Mouse (Mus musculus) embryonic stem cell, embryonic (primary cell): ENCODE measurements around the gene Vamp8.

Source experiments
- CTCF ChIA-PET, 4 experiments: fragments of 300-600 bp in 2 of 4; fragments of 350-600 bp in 2 of 4; sonication (Branson Sonifier 250); formaldehyde crosslinking; loops; one replicate each; lab custom pipeline; 2022; ENCODE audit warnings: inconsistent platforms in 2 of 4; lab: Charles Lee
- POLR2A ChIA-PET, 4 experiments: fragments of 300-600 bp in 2 of 4; fragments of 350-600 bp in 2 of 4; sonication (Branson Sonifier 250); formaldehyde crosslinking; loops; one replicate each; lab custom pipeline; 2022; ENCODE audit warnings: antibody characterized with exemption in 4 of 4, inconsistent platforms in 1 of 4; lab: Charles Lee

Vamp8 gene

GRCm38 (mm10) chr6:72387816-72388215, 2.7 kb downstream of the Vamp8 start:
- ChIA-PET POLR2A (interaction anchor here in 1 of 4 experiments (1.1 kb wide), 2 partner anchors 12 to 24 kb away, joined by 3 to 4 read pairs; no protein-coding TSS in a partner anchor), CTCF (interaction anchor here in 2 of 4 experiments (0.6 to 1.1 kb wide), 3 partner anchors 26 to 147 kb away, joined by 3 to 4 read pairs (median 4); partner anchors contain the start of genes Ggcx (in 1 of the 2) and Tmem150a (in 1 of the 2))

DNA sequence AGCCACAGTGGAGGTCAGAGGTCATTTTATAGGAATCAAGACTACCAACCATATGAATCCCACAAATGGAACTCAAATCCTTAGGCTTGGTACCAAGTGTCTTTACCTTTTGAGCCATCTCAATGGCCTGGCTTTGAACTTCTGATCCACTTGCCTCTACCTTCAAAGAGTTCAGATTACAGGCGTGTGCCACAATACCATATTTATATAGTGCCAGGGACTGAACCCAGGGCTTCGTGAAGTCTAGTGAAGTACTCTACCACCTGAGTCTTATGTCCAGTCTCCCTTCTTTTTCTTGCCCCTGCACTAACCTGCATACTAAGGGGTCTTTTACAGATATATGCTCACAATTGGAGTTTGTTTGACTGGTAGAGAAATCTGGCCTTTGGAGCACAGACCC, 3.9 kb downstream of the Vamp8 start:
- CTCF ChIA-PET, result interaction anchor here in 1 of 4 experiments (0.6 kb wide), 1 partner anchor 200 kb away, joined by 3 read pairs; no protein-coding TSS in a partner anchor
- POLR2A ChIA-PET, result no interaction called here

DNA sequence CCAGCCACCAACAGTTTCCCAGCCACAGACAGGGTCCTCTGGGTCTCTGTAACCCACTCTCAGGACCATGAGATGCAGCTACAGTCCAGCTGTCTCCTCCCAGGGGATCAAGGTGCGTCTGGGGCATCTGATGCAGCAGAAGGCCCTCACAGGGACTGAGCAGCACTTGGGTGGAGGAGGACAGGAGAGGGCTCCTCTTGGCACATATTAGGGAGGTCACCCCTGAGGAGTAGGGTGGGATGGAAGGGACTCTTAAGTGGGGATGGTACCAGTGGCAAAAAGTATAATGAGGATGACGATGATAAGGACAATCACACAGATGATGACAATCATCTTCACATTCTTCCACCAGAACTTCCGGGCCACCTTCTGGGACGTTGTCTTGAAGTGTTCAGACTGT, 5.2 kb downstream of the Vamp8 start:
- POLR2A ChIA-PET, result interaction anchor here in 2 of 4 experiments (0.6 to 1.0 kb wide), 4 partner anchors 21 to 517 kb away, joined by 3 to 4 read pairs (median 3); no protein-coding TSS in a partner anchor
- CTCF ChIA-PET, result no interaction called here

DNA sequence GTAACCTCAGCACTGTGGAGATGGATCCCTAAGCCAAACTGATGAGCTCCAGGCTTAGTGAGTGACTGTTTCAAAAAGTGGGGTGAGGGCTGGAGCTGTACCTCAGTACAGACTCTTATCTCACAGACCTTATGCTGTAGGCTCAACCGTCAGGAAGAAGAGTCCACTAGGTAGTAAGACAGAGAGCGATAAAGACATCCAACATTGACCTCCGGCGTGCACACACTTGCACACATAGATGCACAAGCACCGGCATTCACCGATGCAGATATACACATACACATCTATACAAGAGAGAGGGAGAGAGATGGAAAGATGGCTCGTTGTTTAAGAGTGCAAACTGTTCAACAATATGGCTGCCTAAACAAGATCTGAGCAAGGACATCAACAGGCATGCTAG, 6.6 kb downstream of the Vamp8 start:
- CTCF ChIA-PET, result no interaction called here

DNA sequence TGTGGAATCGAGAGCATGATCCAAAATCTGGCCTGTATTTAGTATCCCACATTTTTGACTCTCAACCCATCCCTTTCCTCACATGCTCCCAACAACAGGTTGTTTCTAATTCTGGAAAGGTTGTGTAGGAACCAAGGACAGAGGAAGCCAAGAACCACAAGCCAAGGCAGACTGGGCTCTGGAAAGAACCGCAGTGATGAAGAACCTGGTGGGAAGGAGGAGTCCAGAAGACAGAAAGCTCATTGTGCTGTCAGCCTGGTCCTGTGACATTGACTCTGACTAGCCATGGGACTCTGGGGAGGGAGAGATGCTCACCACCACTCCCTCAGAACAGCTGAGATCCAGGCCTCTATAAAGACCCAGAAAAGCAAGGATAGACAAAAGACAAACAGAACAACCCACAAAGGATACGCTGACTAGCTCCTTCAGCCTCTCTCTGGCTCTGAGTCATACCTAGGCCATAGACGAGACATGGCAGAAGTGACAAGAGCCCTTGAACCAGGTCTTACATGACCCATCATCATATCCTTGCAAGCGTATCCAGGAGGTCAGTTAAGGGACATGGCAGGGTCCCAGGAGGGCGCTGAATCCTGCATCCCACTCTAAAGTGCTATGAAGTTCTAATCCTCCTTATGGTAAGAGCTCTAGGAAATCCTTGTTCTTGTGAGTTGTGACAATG, 7.2 kb downstream of the Vamp8 start:
- ChIA-PET POLR2A (interaction anchor here (0.6 to 3.3 kb wide), 6 partner anchors 9 to 154 kb away, joined by 3 to 12 read pairs (median 4); partner anchors contain the start of gene Ggcx (in 1 of the 4)), CTCF (no interaction called here)

More for the DNA sequence above, 6.6 kb downstream of the Vamp8 start:
- POLR2A ChIA-PET, result interaction anchor here in 2 of 4 experiments (0.6 to 1.6 kb wide), 2 partner anchors 26 to 153 kb away, joined by 3 read pairs; no protein-coding TSS in a partner anchor

DNA sequence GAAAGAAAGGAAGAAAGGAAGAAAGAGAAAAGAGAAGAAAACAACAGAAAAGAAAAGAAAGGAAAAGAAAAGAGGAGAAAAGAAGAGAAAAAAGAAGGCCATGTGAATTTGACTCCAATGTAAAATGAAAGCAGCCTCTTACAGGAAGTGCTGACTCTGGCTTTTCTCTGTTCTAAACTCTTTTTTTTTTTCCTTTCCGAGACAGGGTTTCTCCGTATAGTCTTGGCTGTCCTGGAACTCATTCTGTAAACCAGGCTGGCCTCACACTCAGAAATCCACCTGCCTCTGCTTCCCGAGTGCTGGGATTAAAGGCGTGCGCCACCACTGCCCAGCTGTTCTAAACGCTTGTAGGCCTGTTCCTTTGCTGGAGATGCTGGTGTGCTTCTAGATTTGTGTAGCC, 8.0 kb downstream of the Vamp8 start:
- CTCF ChIA-PET, result interaction anchor here in 2 of 4 experiments (0.7 to 4.5 kb wide), 2 partner anchors 7 to 637 kb away, joined by 10 to 21 read pairs; partner anchors contain the start of gene Vamp8 (in 1 of the 2)
- POLR2A ChIA-PET, result interaction anchor here in 3 of 4 experiments (0.6 to 3.3 kb wide), 6 partner anchors 8 to 58 kb away, joined by 3 to 12 read pairs (median 4); partner anchors contain the start of gene Ggcx (in 2 of the 3)

DNA sequence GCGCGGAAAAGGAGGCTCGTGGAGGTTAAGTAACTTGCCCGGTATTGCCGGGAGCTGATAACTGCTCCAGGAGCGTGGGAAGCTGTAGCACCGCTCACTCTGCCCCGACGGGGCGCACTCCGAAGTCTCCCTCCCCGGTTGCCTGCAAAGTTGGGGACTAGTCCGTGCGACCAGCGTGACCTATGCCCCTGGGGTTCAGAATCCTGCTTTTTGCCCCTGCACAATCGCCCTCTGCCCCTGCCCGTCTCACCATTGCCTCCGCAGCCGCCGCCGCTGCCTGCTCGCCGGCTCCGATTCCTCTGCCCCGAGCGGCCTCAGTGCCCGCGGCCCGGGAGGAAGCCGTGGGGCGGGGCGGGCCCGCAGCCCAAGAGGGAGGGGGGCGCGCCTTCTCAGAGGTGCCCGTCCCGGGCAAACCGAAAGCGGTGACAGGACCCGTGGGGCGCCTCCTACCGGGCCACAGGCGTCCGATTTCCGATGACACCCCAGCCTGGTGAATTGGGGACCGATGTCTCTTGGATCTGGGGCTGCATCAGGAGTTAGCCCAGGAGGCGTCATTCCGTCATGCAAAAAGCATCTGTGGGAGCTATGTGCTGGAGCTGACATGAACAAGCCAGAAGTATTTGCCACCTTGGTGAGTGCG, 10.3 kb downstream of the Vamp8 start, which contains the start of gene Vamp5:
TSS of gene Vamp5 (minus strand) at position 338 of the 640 bp plus-strand sequence.
- ChIA-PET POLR2A (interaction anchor here in 3 of 4 experiments (0.6 to 3.8 kb wide), 19 partner anchors 10 to 172 kb away, joined by 3 to 18 read pairs (median 5); partner anchors contain the start of genes Mat2a (in 2 of the 3), Vamp8 (in 2 of the 3), Ggcx (in 1 of the 3) and Tmem150a (in 1 of the 3)), CTCF (interaction anchor here (0.8 to 4.5 kb wide), 16 partner anchors 9 to 154 kb away, joined by 3 to 21 read pairs (median 4); partner anchors contain the start of genes Vamp8 (in 3 of the 4), Ggcx (in 1 of the 4) and Tmem150a (in 1 of the 4))

GRCm38 (mm10) chr6:72379377-72380130, 10.9 kb downstream of the Vamp8 start:
- ChIA-PET CTCF (interaction anchor here (0.8 to 4.5 kb wide), 14 partner anchors 9 to 155 kb away, joined by 3 to 21 read pairs (median 4); partner anchors contain the start of genes Vamp8 (in 3 of the 4) and Ggcx (in 1 of the 4)), POLR2A (interaction anchor here in 3 of 4 experiments (1.0 to 3.8 kb wide), 19 partner anchors 9 to 219 kb away, joined by 3 to 18 read pairs (median 5); partner anchors contain the start of genes Vamp8 (in 3 of the 3), Mat2a (in 2 of the 3), Elmod3 (in 1 of the 3) and Ggcx (in 1 of the 3))

DNA sequence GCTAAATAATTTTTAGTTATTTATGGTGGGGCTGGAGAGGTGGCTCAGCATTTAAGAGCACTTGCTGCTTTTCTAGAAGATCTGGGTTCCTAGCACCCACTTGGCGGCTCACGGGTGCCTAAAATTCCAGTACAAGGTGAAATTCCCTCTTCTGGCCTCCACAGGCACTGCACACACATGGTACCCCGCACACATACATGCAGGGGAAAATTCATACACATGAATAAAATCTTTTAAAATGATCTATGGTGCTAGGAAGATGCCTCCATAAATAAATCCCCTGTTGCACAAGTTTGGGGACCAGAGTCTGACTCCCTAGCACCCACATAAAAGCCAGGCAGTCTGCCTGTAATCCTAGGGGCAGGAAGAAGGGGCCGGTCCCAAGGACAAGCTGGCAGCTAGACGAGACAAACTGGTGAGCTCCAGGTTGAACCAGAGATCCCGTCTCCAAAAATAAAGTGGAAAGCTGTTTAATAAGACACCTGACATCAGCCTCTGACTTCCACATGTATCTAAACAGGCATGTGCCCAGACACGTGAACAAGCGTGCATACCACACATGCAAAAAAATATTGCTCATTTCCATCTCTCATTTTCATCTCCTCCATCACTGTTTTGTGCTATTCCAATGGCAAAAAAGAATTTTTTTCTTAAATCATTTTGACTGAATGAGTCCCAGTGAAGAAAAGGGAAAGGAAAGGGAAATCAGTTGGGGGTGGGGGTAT, 11.8 kb downstream of the Vamp8 start:
- ChIA-PET POLR2A (interaction anchor here in 2 of 4 experiments (1.0 to 3.8 kb wide), 11 partner anchors 8 to 220 kb away, joined by 3 to 18 read pairs (median 9); partner anchors contain the start of genes Vamp8 (in 2 of the 2), Elmod3 (in 1 of the 2), Ggcx (in 1 of the 2) and Mat2a (in 1 of the 2)), CTCF (interaction anchor here in 3 of 4 experiments (0.6 to 4.5 kb wide), 7 partner anchors 8 to 82 kb away, joined by 3 to 21 read pairs (median 5); partner anchors contain the start of gene Vamp8 (in 1 of the 3))

DNA sequence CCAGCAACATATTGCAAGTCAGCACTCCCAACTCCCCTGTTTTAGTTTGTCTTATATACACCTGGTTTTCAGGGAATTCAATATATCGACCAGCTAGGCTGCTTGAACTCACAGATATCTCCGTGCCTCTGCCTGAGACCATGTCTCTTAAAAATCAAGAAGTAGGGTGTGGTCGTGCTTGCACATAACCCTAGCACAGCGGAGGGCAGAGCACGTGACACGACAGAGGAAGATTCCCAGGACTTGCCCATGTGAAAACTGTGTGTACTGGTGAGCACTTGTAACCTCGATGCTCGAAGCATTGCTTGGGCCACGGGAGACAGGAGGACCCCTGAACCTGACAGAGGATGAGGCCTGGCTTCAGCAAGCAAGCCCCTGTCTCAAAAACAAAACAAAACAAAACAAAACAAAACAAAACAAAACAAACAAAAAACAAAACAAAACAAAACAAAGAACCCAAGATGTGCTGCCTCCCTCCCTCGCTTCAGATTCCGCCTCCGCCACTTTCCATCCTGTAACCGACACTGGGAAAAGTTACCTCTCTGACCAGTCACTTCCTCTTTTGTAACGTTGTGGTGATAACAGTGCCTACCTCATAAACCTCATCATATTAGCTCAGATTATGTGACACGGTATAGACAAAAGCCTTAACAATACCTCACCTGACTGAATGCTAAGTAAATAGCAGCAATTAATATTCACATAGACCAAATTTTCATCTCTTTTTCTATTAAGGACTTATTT, 15.5 kb downstream of the Vamp8 start:
- CTCF ChIA-PET, result interaction anchor here in 1 of 4 experiments (0.7 kb wide), 1 partner anchor 17 kb away, joined by 3 read pairs; no protein-coding TSS in a partner anchor

GRCm38 (mm10) chr6:72374206-72374605, 16.3 kb downstream of the Vamp8 start:
- ChIA-PET CTCF (no interaction called here), POLR2A (interaction anchor here in 1 of 4 experiments (0.5 kb wide), 1 partner anchor 1464 kb away, joined by 4 read pairs; no protein-coding TSS in a partner anchor)

More for the DNA sequence above, 15.5 kb downstream of the Vamp8 start:
- POLR2A ChIA-PET, result interaction anchor here in 3 of 4 experiments (0.5 to 0.9 kb wide), 6 partner anchors 8 to 283 kb away, joined by 3 to 5 read pairs (median 3); no protein-coding TSS in a partner anchor

GRCm38 (mm10) chr6:72373184-72373583, 17.3 kb downstream of the Vamp8 start:
- ChIA-PET CTCF (no interaction called here), POLR2A (interaction anchor here in 3 of 4 experiments (0.6 to 0.9 kb wide), 3 partner anchors 18 to 185 kb away, joined by 3 to 7 read pairs (median 3); partner anchors contain the start of gene Tmem150a (in 1 of the 3))

GRCm38 (mm10) chr6:72371571-72371970, 18.9 kb downstream of the Vamp8 start:
- CTCF ChIA-PET, result interaction anchor here in 1 of 4 experiments (1.2 kb wide), 1 partner anchor 163 kb away, joined by 3 read pairs; no protein-coding TSS in a partner anchor
- POLR2A ChIA-PET, result interaction anchor here in 2 of 4 experiments (1.2 to 3.5 kb wide), 7 partner anchors 8 to 18 kb away, joined by 3 to 18 read pairs (median 11); partner anchors contain the start of genes Vamp5 (in 2 of the 2) and Vamp8 (in 2 of the 2)

DNA sequence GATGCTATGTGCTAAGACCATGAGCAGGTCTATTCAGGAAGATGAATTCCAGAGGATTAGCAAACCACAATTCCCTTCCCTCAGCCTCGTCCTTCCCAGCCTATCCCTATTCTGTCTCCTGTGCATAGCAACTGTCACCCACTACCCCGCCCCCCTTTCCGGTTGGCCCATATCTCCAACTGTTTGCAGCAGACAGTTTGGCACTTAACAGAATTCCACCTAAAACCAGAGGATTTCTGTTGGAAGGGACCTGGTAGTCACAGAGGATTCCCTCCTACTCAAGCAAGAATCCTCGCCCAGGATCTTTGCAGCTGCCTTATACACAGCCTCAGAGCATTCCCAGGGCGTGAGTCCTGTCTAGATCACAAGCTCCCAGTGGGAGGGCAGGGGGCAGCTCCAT, 19.4 kb downstream of the Vamp8 start:
- CTCF ChIA-PET, result interaction anchor here in 3 of 4 experiments (0.6 to 2.3 kb wide), 8 partner anchors 9 to 195 kb away, joined by 3 to 18 read pairs (median 6); partner anchors contain the start of genes Vamp5 (in 2 of the 3), Ggcx (in 1 of the 3), Tmem150a (in 1 of the 3) and Vamp8 (in 1 of the 3)
- POLR2A ChIA-PET, result interaction anchor here in 2 of 4 experiments (0.9 to 3.5 kb wide), 11 partner anchors 8 to 43 kb away, joined by 3 to 18 read pairs (median 10); partner anchors contain the start of genes Vamp5 (in 2 of the 2), Vamp8 (in 2 of the 2), Ggcx (in 1 of the 2) and Tmem150a (in 1 of the 2)

DNA sequence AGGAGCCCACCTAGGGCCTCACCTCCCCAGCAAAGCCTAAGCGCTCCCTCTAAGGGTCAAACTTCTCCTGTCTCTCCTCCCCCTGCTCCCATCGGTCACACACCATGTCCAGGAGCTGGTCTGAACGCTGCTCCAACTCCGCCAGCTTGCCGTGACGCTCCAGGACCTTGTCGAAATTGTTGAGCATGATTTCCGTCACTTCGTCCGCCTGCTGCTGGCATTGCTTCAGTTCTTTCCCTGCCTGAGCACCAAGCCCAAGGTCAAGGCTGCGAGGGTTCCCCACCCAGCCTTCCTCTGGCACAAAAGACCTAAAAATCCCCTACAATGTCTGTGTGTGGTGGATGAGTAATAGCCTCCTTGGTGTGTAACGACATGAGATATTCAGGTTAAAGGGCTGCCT, 20.4 kb downstream of the Vamp8 start:
- CTCF ChIA-PET, result interaction anchor here in 3 of 4 experiments (0.5 to 2.3 kb wide), 15 partner anchors 10 to 539 kb away, joined by 3 to 18 read pairs (median 5); partner anchors contain the start of genes Tmem150a (in 2 of the 3), Vamp5 (in 2 of the 3), 0610030E20Rik (in 1 of the 3) and Ggcx (in 1 of the 3)
- POLR2A ChIA-PET, result interaction anchor here in 3 of 4 experiments (0.5 to 3.5 kb wide), 19 partner anchors 9 to 69 kb away, joined by 3 to 18 read pairs (median 5); partner anchors contain the start of genes Tmem150a (in 3 of the 3), Mat2a (in 2 of the 3), Vamp5 (in 2 of the 3) and Vamp8 (in 2 of the 3)
